Mouse (Mus musculus): ENCODE results near the gene Mta2. TPM values are rescaled to one million over a fixed set of nuclear protein-coding genes. Genes with fewer than 3 reads are reported as not detected.

Mta2 gene
- polyA plus RNA-seq, 1 experiment from 2014 or later, result 175 TPM

DNA sequence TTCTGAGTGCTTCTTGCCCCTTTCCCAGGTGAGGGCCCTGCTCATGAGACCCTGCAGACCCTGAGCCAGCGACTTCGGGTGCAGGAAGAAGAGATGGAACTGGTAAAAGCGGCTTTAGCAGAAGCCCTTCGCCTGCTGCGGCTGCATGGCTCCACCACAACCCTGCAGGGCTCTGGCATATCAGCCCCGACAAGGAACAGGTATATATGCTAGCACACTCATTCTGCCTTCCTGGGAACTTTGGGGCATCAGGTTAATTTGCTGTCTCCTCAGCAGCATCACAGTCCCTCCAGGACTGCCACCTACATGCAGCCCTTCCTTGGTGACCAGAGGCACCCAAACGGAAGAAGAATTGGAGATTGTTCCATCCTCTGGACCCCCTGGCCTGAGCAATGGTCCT is 10.9 kb upstream of the Mta2 start:
- no peak for ATAC-seq (ENCODE audit: low FRiP score, low read depth)
- Histone ChIP-seq H3K27me3 (replicated peaks) (no peaks in the 10 kb centered on the region), H3K9me3 (no peaks in the 10 kb centered on the region), H3K4me1 (peaks cover 20% of the 10 kb centered on the region), H3K36me3 (peaks cover 29% of the 10 kb centered on the region), H3K4me3 (no peak overlapping the region; the same call in 1 of the 2 replicates), H3K4me2 (replicated peaks) (peak overlapping the region; percentile 84), H3K27ac (no peak overlapping the region), H3K9ac (no peak overlapping the region)
- WGBS, result 84% methylated on average over 7 of the region's 7 CpGs

DNA sequence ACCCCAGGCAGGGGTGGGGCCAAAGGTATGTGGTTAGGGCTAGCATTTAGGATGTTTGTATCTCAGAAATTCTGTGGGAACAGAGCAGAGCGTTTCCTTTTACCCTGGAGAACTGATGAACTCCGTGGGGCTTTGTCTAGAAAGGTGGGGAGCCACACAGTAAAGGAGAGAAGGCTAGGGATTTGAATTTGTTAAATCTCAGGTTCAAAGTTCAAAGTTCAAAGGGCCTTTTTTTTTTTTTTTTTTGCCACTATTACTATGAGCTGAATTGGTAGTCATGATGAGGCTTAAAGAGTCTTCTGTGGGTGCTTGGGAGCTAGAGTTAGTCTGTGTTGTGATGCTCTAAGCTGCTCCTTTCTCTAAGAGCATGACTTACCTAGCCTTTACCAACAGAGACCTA is 4.9 kb upstream of the Mta2 start:
- H3K9ac ChIP-seq, result no peak overlapping the region
- peaks cover 11% of the 10 kb centered on the region for H3K4me1 ChIP-seq
- no peak overlapping the region for H3K27ac ChIP-seq
- no peak overlapping the region for H3K4me3 ChIP-seq
- H3K9me3 ChIP-seq, result no peaks in the 10 kb centered on the region
- peaks cover 14% of the 10 kb centered on the region; the same call in 1 of the 2 replicates for H3K36me3 ChIP-seq
- no peaks in the 10 kb centered on the region for H3K27me3 ChIP-seq (replicated peaks)
- WGBS, result 95% methylated on average over 2 of the region's 2 CpGs
- no peak for ATAC-seq (ENCODE audit: low FRiP score, low read depth)
- no peak overlapping the region for H3K4me2 ChIP-seq (replicated peaks)

DNA sequence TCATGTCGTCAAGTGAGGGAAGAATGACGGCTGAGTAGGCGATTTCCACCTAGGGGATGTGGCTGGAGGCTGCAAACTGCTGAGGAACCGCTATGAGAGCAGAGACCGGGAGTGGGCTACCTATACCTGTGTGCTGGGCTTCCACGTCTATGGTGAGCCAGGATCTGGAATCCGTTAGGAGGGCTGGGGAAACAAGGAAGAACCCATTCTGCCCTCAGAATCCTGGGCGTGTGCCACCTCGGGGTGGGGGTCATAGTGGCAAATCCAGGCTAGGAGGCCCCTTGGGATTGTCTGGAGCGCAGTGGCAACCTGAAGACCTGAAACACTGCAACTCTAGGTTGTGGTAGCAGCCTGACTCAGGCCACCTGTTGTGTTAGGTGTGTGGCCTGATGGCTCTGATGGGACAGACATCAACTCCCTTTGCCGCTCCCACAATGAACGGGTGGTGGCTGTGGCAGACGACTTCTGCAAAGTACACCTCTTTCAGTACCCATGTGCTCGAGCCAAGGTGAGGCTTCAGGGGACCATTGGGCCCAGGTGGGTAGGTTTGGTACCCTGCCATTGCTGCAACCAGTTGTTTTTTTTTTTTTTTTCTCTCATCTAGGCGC is 1.0 kb upstream of the Mta2 start:
- Histone ChIP-seq H3K4me1 (peaks cover 27% of the 10 kb centered on the region), H3K9me3 (no peaks in the 10 kb centered on the region), H3K9ac (no peak overlapping the region), H3K27ac (0 out of 2 replicates have a peak overlapping the region, but pooled peaks have one; percentile 96), H3K27me3 (replicated peaks) (no peaks in the 10 kb centered on the region), H3K4me3 (no peak overlapping the region), H3K36me3 (peaks cover 15% of the 10 kb centered on the region), H3K4me2 (replicated peaks) (peak overlapping the region; percentile 75)
- 77% methylated on average over 15 of the region's 15 CpGs for WGBS
- ATAC-seq (ENCODE audit: low FRiP score, low read depth), result no peak

DNA sequence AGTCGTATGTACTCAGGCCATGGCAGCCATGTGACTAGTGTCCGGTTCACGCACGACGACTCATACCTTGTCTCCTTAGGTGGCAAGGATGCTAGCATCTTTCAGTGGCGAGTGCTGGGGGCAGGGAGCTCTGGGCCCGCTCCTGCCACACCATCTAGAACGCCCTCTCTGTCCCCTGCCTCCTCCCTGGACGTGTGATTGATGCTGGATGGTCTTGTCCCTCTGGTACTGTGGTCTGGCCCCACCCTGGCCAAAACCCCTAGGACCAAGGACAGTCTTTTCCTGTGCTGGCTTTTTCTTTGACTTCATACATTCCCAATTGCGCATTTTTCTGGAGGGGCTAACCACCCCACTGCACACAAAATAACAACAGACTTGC is 550 bp upstream of the Mta2 start:
- H3K9me3 ChIP-seq, result no peaks in the 10 kb centered on the region
- H3K4me3 ChIP-seq, result peak overlapping the region; percentile 94
- H3K27me3 ChIP-seq (replicated peaks), result no peaks in the 10 kb centered on the region
- H3K27ac ChIP-seq, result 0 out of 2 replicates have a peak overlapping the region, but pooled peaks have one; percentile 96
- H3K36me3 ChIP-seq, result peaks cover 19% of the 10 kb centered on the region
- 21% methylated on average over 10 of the region's 10 CpGs for WGBS
- H3K4me1 ChIP-seq, result peaks cover 27% of the 10 kb centered on the region
- peak overlapping the region; percentile 75 for H3K4me2 ChIP-seq (replicated peaks)
- ATAC-seq (ENCODE audit: low FRiP score, low read depth), result peak; percentile 46
- peak overlapping the region; percentile 57 for H3K9ac ChIP-seq

DNA sequence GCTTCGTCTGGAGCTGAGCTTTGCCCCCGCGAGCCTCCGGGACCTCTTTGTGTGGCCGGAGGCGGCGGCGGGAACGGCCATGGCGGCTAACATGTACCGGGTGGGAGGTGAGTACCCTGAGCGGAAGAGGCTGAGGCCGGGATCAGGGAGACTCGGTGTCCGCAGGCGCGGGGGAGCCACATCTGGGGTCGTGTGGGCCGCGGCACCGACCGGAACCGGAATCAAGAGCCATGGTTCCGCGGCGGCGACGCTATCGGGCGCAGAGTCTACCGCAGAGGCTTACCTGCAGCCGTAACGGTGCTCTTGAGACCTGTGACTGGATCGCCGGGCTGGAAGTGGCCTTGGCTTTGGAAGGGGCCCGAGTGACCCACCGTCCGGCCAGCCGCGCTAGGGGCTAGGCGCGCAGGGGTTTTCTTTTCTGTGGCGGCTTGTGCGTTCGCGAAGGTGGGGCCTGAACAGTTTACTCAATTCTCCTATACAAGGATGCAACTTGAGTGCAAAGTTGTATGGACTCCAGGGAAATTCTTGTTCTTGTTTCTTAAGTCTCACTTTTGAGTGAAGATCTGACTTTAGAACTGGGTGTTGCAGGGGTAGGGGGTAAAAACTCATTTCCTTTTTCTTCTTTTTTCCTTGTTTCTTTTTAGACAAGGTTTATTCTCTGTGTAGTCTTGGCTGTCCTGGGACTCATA is 745 bp downstream of the Mta2 start:
- Histone ChIP-seq H3K4me2 (replicated peaks) (peak overlapping the region; percentile 75), H3K27ac (peak overlapping the region; percentile 96), H3K4me1 (peaks cover 27% of the 10 kb centered on the region), H3K27me3 (replicated peaks) (no peaks in the 10 kb centered on the region), H3K36me3 (peaks cover 25% of the 10 kb centered on the region), H3K9me3 (no peaks in the 10 kb centered on the region), H3K9ac (peak overlapping the region; percentile 99), H3K4me3 (peak overlapping the region; percentile 94)
- WGBS, result under 1% methylated on average over 46 of the region's 46 CpGs
- ATAC-seq (ENCODE audit: low FRiP score, low read depth), result peak; percentile 72

DNA sequence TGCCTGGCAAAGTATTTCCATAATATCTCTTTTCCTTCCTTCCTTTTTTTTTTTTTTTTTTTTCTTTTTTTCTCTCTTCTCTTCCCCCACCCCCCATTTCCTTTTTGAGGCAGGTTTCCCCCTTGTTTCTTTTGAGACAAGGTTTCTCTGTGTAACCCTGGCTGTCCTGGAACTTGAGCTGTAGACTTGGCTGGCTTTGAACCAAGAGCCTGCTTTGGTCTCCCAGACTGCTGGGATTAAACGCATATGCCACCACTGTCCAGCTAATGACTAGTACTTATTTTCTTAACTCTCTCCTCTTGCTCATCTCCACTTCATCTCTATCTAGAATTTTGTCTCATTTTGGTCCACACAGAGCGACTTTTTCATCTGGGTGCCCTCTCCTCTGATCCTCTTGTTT is 1.4 kb downstream of the Mta2 start:
- 80% methylated on average over 2 of the region's 2 CpGs for WGBS
- Histone ChIP-seq H3K4me1 (peaks cover 27% of the 10 kb centered on the region), H3K27me3 (replicated peaks) (no peaks in the 10 kb centered on the region), H3K9me3 (no peaks in the 10 kb centered on the region), H3K36me3 (peaks cover 31% of the 10 kb centered on the region), H3K27ac (no peak overlapping the region), H3K4me2 (replicated peaks) (peak overlapping the region; percentile 75), H3K4me3 (peak overlapping the region; percentile 94), H3K9ac (peak overlapping the region; percentile 99)
- no peak for ATAC-seq (ENCODE audit: low FRiP score, low read depth)

DNA sequence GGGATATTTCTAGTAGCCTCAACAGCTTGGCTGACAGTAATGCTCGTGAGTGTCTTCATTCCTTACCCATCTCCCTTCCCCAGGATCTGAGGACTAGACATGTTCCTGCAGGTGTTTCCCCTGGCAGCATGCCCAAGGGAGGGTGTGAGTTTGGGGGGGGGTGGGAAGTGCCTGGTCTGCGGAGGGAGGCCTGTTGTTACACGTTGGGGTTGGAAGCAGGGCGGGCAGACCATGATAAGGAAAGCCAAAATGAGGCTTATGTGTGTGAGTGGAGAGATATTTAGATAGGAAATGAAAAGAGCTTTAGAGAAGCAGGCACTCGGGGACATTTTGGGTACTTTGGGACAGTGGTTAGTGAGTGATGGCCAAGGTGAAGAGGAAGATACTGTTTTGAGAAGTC is 2.4 kb downstream of the Mta2 start:
- ATAC-seq (ENCODE audit: low FRiP score, low read depth), result no peak
- Histone ChIP-seq H3K4me2 (replicated peaks) (peak overlapping the region; percentile 41), H3K27me3 (replicated peaks) (no peaks in the 10 kb centered on the region), H3K4me3 (no peak overlapping the region), H3K27ac (no peak overlapping the region), H3K4me1 (peaks cover 27% of the 10 kb centered on the region), H3K9ac (peak overlapping the region; percentile 26; the same call in 1 of the 2 replicates), H3K9me3 (no peaks in the 10 kb centered on the region), H3K36me3 (peaks cover 42% of the 10 kb centered on the region)
- 76% methylated on average over 5 of the region's 5 CpGs for WGBS

DNA sequence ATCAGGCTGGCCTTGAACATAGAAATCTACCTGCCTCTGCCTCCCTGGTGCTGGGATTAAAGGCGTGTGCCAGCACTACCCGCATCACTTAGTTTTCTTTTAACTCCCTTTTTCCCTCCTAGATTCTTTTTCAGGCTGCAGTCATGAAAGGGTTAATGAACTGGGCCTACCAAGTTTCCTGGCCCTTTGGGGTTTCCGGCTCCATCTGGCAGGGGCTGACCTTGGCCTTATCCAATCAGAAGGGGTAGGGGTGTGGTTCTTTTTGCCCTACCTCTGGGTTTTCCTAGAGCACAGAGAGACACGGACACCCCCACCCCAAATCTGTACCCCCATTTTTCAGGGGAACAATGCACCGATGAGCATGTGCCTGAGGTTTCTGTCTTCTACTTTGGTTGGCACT is 3.1 kb downstream of the Mta2 start:
- H3K9me3 ChIP-seq, result no peaks in the 10 kb centered on the region
- H3K27ac ChIP-seq, result no peak overlapping the region
- no peak for ATAC-seq (ENCODE audit: low FRiP score, low read depth)
- peaks cover 27% of the 10 kb centered on the region for H3K4me1 ChIP-seq
- WGBS, result 48% methylated on average over 5 of the region's 5 CpGs
- H3K9ac ChIP-seq, result no peak overlapping the region
- peak overlapping the region; percentile 40 for H3K4me2 ChIP-seq (replicated peaks)
- H3K27me3 ChIP-seq (replicated peaks), result no peaks in the 10 kb centered on the region
- no peak overlapping the region for H3K4me3 ChIP-seq
- H3K36me3 ChIP-seq, result peaks cover 48% of the 10 kb centered on the region

DNA sequence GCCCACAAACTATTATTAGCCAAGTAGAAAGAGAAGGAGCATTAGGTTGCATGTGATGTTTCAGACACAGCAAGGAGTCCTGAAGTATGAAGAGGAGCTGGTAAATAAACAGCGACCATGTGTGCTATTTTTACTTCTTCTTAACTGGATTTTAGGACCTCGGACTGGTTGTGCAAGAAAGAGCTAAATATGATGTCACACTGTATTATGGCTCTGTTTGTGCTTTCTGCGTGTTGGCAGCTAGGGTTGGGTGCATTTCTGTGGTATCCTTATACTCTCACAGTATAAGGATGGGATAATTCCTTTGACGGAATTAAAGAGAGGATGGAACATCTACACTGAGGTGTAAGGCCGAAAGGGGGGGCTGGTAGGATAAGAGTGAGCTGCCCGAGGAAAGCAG is 3.6 kb downstream of the Mta2 start:
- Histone ChIP-seq H3K4me1 (peaks cover 27% of the 10 kb centered on the region), H3K27ac (no peak overlapping the region), H3K9me3 (no peaks in the 10 kb centered on the region), H3K36me3 (peaks cover 53% of the 10 kb centered on the region), H3K27me3 (replicated peaks) (no peaks in the 10 kb centered on the region), H3K4me2 (replicated peaks) (peak overlapping the region; percentile 40; the same call in 1 of the 2 replicates), H3K4me3 (no peak overlapping the region), H3K9ac (no peak overlapping the region)
- 89% methylated on average over 6 of the region's 6 CpGs for WGBS
- ATAC-seq (ENCODE audit: low FRiP score, low read depth), result no peak

DNA sequence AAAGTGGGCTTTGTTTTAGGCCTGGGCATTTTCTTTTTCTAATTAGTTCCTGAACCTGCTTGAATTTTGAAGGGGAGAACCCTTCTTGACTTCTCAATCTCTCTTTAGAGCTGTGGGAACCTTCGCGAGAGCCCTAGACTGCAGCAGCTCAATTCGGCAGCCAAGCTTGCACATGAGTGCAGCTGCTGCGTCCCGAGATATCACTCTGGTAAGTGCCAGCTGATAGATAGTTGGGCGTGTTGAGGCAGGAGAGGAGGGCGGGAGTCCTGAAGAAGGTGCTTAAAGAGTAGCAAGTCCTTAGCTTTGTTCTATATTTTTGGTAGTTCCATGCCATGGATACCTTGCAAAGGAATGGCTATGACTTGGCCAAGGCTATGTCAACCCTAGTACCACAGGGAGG is 5.3 kb downstream of the Mta2 start:
- Histone ChIP-seq H3K4me2 (replicated peaks) (no peak overlapping the region), H3K4me3 (no peak overlapping the region), H3K4me1 (peaks cover 16% of the 10 kb centered on the region), H3K9ac (no peak overlapping the region), H3K9me3 (no peaks in the 10 kb centered on the region), H3K36me3 (peaks cover 70% of the 10 kb centered on the region), H3K27me3 (replicated peaks) (no peaks in the 10 kb centered on the region), H3K27ac (no peak overlapping the region)
- WGBS, result 92% methylated on average over 7 of the region's 7 CpGs
- ATAC-seq (ENCODE audit: low FRiP score, low read depth), result no peak

DNA sequence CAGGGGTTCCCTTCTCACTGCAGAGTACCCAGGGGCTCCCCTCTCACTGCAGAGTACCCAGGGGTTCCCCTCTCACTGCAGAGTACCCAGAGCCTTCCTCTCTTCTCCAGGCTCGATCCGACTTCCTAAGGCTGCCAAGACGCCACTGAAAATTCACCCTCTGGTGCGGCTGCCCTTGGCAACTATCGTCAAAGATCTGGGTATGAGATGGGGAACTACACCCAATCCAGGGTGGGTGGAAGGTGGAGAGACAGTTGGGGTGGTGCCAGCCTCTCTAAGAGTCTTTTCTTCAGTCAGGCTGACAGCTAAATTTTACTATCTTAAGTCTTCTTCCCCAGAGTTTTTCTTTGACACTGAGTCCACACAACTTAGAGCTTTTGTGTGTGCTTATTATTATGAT is 8.5 kb downstream of the Mta2 start:
- Histone ChIP-seq H3K9me3 (no peaks in the 10 kb centered on the region), H3K27ac (no peak overlapping the region), H3K27me3 (replicated peaks) (no peaks in the 10 kb centered on the region), H3K4me2 (replicated peaks) (no peak overlapping the region), H3K36me3 (peaks cover 72% of the 10 kb centered on the region), H3K4me3 (no peak overlapping the region), H3K4me1 (peaks cover 17% of the 10 kb centered on the region), H3K9ac (no peak overlapping the region)
- 94% methylated on average over 5 of the region's 5 CpGs for WGBS
- no peak for ATAC-seq (ENCODE audit: low FRiP score, low read depth)

DNA sequence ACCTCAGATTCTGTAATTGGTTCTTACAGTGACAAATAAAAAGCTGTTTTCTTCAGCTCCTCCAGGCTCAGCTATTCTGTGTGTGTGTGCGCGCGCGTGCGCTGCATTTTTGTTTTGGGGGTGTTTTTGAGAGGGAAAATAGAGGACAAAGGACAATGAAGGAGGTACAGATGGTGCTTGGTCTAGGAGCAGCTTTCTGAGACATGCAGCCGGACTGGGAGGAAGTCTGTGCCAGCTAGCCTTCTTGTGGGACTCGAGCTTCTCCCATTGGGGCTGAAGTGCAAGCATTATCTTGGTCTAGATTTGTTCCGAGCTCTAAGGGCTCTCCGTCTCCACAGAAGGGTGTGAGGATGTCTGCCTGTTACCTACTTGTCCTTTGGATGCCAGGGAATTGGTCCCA is 10.6 kb downstream of the Mta2 start:
- 0 out of 2 replicates have a peak overlapping the region, but pooled peaks have one; percentile 87 for H3K4me2 ChIP-seq (replicated peaks)
- 91% methylated on average over 9 of the region's 9 CpGs for WGBS
- H3K4me3 ChIP-seq, result no peak overlapping the region
- H3K27ac ChIP-seq, result peak overlapping the region; percentile 78
- ATAC-seq (ENCODE audit: low FRiP score, low read depth), result no peak
- H3K27me3 ChIP-seq (replicated peaks), result no peaks in the 10 kb centered on the region
- H3K9ac ChIP-seq, result peak overlapping the region; percentile 18; the same call in 1 of the 2 replicates
- no peaks in the 10 kb centered on the region for H3K9me3 ChIP-seq
- peaks cover 17% of the 10 kb centered on the region for H3K4me1 ChIP-seq
- H3K36me3 ChIP-seq, result peaks cover 68% of the 10 kb centered on the region
